Mouse (Mus musculus): ENCODE measurements around the gene Nmbr.

Nmbr gene

GRCm38 (mm10) chr10:14705072-14706066 lies at the start of gene Nmbr, which contains the start of gene Vta1:
Gene Nmbr, plus strand, starts transcription at chr10:14705591.
Gene Vta1, minus strand, starts transcription at chr10:14705560.
- peak; percentile 98 for DNase-seq (ENCODE audit: low read depth)

GRCm38 (mm10) chr10:14660875-14661274 lies 44.5 kb upstream of the Nmbr start:
- no peak for DNase-seq (ENCODE audit: low read depth)

- no peak for DNase-seq (ENCODE audit: low read depth)
These were observed 39.2 kb upstream of the Nmbr start for GRCm38 (mm10) chr10:14666147-14666546.

GRCm38 (mm10) chr10:14685663-14686062 lies 19.7 kb upstream of the Nmbr start:
- DNase-seq (ENCODE audit: low read depth), result peak; percentile 10

- no peak for DNase-seq (ENCODE audit: low read depth)
These were observed 16.5 kb upstream of the Nmbr start for GRCm38 (mm10) chr10:14688785-14689442.

- DNase-seq (ENCODE audit: low read depth), result no peak
These were observed 15.0 kb upstream of the Nmbr start for GRCm38 (mm10) chr10:14690349-14690748.

- no peak for DNase-seq (ENCODE audit: low read depth)
These were observed 2.2 kb upstream of the Nmbr start for GRCm38 (mm10) chr10:14703239-14703638.

- DNase-seq (ENCODE audit: low read depth), result peak; percentile 12
These were observed 1.5 kb upstream of the Nmbr start for GRCm38 (mm10) chr10:14703830-14704420.

GRCm38 (mm10) chr10:14718114-14718513 lies 12.7 kb downstream of the Nmbr start, which contains the start of gene Gje1:
Gene Gje1, minus strand, starts transcription at chr10:14718214.
- no peak for DNase-seq (ENCODE audit: low read depth)

GRCm38 (mm10) chr10:14725671-14726070 lies 20.3 kb downstream of the Nmbr start:
- no peak for DNase-seq (ENCODE audit: low read depth)

GRCm38 (mm10) chr10:14734285-14734684 lies 28.9 kb downstream of the Nmbr start:
- DNase-seq (ENCODE audit: low read depth), result peak; percentile 43

GRCm38 (mm10) chr10:14759665-14760558 lies 54.5 kb downstream of the Nmbr start:
- DNase-seq (ENCODE audit: low read depth), result no peak

GRCm38 (mm10) chr10:14760618-14761017 lies 55.2 kb downstream of the Nmbr start:
- DNase-seq (ENCODE audit: low read depth), result no peak

- no peak for DNase-seq (ENCODE audit: low read depth)
These were observed 65.0 kb downstream of the Nmbr start for GRCm38 (mm10) chr10:14770227-14770910.

- no peak for DNase-seq (ENCODE audit: low read depth)
These were observed 69.1 kb downstream of the Nmbr start for GRCm38 (mm10) chr10:14774499-14774898.

GRCm38 (mm10) chr10:14789969-14790368 lies 84.6 kb downstream of the Nmbr start:
- DNase-seq (ENCODE audit: low read depth), result no peak

GRCm38 (mm10) chr10:14816970-14817369 lies 111.6 kb downstream of the Nmbr start:
- DNase-seq (ENCODE audit: low read depth), result no peak

All from induced T-regulatory cell, adult 2 months (primary cell).